Mouse (Mus musculus) embryonic fibroblast, embryonic 13.5 days (primary cell): ENCODE measurements around the gene Hivep3.

ENCODE experiments used
- CTCF ChIP-seq: IDR thresholded peaks from 2 replicates; pipeline ENCODE4 v1.5.1; 2011; ENCODE audit warnings: mild to moderate bottlenecking, control low read depth, low read length, moderate library complexity, borderline replicate concordance; ENCODE audit not compliant: insufficient read depth
- POLR2A ChIP-seq: IDR thresholded peaks from 2 replicates; pipeline ENCODE4 v1.6.1; 2011; ENCODE audit warnings: low read depth, mild to moderate bottlenecking, control low read depth, low read length, moderate library complexity

DNA sequence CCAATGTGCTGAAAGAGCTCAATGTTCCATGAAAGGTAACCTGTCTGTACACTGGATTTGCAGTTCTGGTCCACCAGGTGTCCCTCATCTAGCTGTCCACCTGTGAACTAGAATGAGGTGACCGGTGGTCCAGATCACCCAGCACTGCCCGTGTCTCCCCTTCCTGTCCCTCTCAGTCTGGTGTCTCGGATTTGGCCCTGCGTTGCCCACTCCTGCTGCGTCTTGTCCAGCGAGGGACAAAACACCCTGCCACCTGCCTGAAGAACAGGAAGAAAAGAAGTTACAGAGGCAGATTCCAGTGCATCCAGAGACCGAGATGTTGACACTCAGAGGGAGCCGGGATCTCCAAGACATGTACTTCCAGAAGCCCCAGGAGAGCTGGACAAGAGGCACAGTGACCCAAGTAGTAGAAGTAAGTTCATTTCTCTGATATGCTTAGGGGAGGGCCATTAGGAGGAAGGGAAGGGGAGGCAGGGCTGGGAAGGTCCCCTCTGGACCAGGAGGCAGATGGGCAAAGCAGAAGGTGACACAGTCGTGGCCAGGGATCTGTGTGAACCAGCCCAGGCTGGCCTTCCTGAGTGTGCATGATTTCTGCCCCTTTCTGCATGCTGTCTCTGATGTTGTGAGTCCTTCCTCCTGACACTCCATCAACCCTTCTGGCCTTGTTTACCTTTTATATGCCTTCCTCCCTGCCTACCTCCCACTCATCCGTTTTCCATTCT, 138.4 kb downstream of the Hivep3 start:
- TF ChIP-seq POLR2A (no peak), CTCF (no peak)
